Mouse (Mus musculus) cortical plate, adult 2 months (tissue): ENCODE measurements around the gene Zfyve19.

Source experiments
- CTCF ChIP-seq: fragments of 200-500 bp; IDR thresholded peaks from 2 replicates; pipeline ENCODE4 v1.5.1; 2011; ENCODE audit warnings: mild to moderate bottlenecking, control low read depth, low read length; ENCODE audit not compliant: insufficient read depth; ENCODE audit errors: extremely low read depth
- POLR2A ChIP-seq: fragments of 200-500 bp; IDR thresholded peaks from 2 replicates; pipeline ENCODE4 v1.6.1; 2011; ENCODE audit warnings: mild to moderate bottlenecking, low read length, control low read depth; ENCODE audit not compliant: insufficient read depth; ENCODE audit errors: extremely low read depth

DNA sequence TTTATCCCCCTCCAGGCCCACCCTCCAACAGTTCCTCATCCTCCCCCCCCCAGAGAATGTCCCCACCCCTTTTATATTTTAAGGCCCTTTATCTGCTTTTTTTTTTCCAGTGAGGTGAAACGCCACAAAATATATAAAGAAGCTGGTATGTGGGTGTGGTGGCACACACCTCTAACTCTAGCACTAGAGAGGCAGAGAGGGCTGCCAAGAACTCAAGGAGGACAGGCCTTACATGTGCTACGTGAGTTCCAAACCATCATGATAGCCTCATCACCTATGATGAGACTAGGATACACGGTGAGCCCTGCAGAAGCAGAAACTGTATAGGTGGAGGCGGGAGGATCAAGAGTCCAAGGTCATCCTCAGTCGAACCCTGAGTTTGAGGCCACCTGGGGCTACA lies 17.4 kb upstream of the Zfyve19 start:
- TF ChIP-seq CTCF (no peak), POLR2A (no peak)
